Mouse (Mus musculus): Measurements from ENCODE around the gene Map2k5. TPM values are rescaled to one million over a fixed set of nuclear protein-coding genes. Genes with fewer than 3 reads are reported as not detected.

Gene Map2k5
- polyA plus RNA-seq, 1 experiment from 2014 or later = 23.5 TPM

GRCm38 (mm10) chr9:63183864-63184263 lies 193.8 kb downstream of the Map2k5 start:
- no peak for DNase-seq (ENCODE audit: low spot score)
- Histone ChIP-seq H3K4me1 (replicated peaks; ENCODE audit: control insufficient read depth, insufficient read depth, low read length) (peaks cover 2% of the 10 kb centered on the region), H3K9me3 (ENCODE audit: control insufficient read depth, low read length) (no peaks in the 10 kb centered on the region), H3K36me3 (ENCODE audit: control insufficient read depth, insufficient read depth, low read length) (no peaks in the 10 kb centered on the region), H3K4me2 (no peak overlapping the region), H3K9ac (ENCODE audit: low read depth, low read length) (no peak overlapping the region), H3K27me3 (replicated peaks; ENCODE audit: control insufficient read depth, insufficient read depth, low read length) (no peaks in the 10 kb centered on the region), H3K4me3 (ENCODE audit: low read depth, low read length) (no peak overlapping the region), H3K27ac (ENCODE audit: low read depth, low read length) (no peak overlapping the region)
- WGBS = 60% methylated on average over 7 of the region's 7 CpGs
- ATAC-seq (replicated peaks; ENCODE audit: low FRiP score) = no peak

GRCm38 (mm10) chr9:63182306-63182960 lies 195.3 kb downstream of the Map2k5 start:
- DNase-seq (ENCODE audit: low spot score) = no peak
- WGBS = 66% methylated on average over 14 of the region's 14 CpGs
- Histone ChIP-seq H3K27me3 (replicated peaks; ENCODE audit: control insufficient read depth, insufficient read depth, low read length) (no peaks in the 10 kb centered on the region), H3K9me3 (ENCODE audit: control insufficient read depth, low read length) (no peaks in the 10 kb centered on the region), H3K4me3 (ENCODE audit: low read depth, low read length) (no peak overlapping the region), H3K4me1 (replicated peaks; ENCODE audit: control insufficient read depth, insufficient read depth, low read length) (peaks cover 2% of the 10 kb centered on the region), H3K9ac (ENCODE audit: low read depth, low read length) (no peak overlapping the region), H3K27ac (ENCODE audit: low read depth, low read length) (no peak overlapping the region), H3K36me3 (ENCODE audit: control insufficient read depth, insufficient read depth, low read length) (no peaks in the 10 kb centered on the region), H3K4me2 (no peak overlapping the region)
- no peak for ATAC-seq (replicated peaks; ENCODE audit: low FRiP score)

GRCm38 (mm10) chr9:63181337-63182178 lies 196.1 kb downstream of the Map2k5 start:
- H3K9me3 ChIP-seq (ENCODE audit: control insufficient read depth, low read length) = no peaks in the 10 kb centered on the region
- H3K4me3 ChIP-seq (ENCODE audit: low read depth, low read length) = no peak overlapping the region
- no peaks in the 10 kb centered on the region for H3K27me3 ChIP-seq (replicated peaks; ENCODE audit: control insufficient read depth, insufficient read depth, low read length)
- no peak overlapping the region for H3K27ac ChIP-seq (ENCODE audit: low read depth, low read length)
- no peaks in the 10 kb centered on the region; the same call in 1 of the 2 replicates for H3K4me1 ChIP-seq (replicated peaks; ENCODE audit: control insufficient read depth, insufficient read depth, low read length)
- H3K36me3 ChIP-seq (ENCODE audit: control insufficient read depth, insufficient read depth, low read length) = no peaks in the 10 kb centered on the region
- no peak overlapping the region for H3K4me2 ChIP-seq
- DNase-seq (ENCODE audit: low spot score) (no peak), ATAC-seq (replicated peaks; ENCODE audit: low FRiP score) (no peak)
- WGBS = 69% methylated on average over 11 of the region's 11 CpGs
- H3K9ac ChIP-seq (ENCODE audit: low read depth, low read length) = no peak overlapping the region

- H3K9me3 ChIP-seq (ENCODE audit: control insufficient read depth, low read length) = no peaks in the 10 kb centered on the region
- H3K9ac ChIP-seq (ENCODE audit: low read depth, low read length) = no peak overlapping the region
- DNase-seq (ENCODE audit: low spot score) (no peak), ATAC-seq (replicated peaks; ENCODE audit: low FRiP score) (no peak)
- H3K4me1 ChIP-seq (replicated peaks; ENCODE audit: control insufficient read depth, insufficient read depth, low read length) = no peaks in the 10 kb centered on the region
- H3K4me3 ChIP-seq (ENCODE audit: low read depth, low read length) = no peak overlapping the region
- H3K27ac ChIP-seq (ENCODE audit: low read depth, low read length) = no peak overlapping the region
- no peaks in the 10 kb centered on the region for H3K36me3 ChIP-seq (ENCODE audit: control insufficient read depth, insufficient read depth, low read length)
- WGBS = 80% methylated on average over 8 of the region's 8 CpGs
- H3K4me2 ChIP-seq = no peak overlapping the region
- H3K27me3 ChIP-seq (replicated peaks; ENCODE audit: control insufficient read depth, insufficient read depth, low read length) = no peaks in the 10 kb centered on the region
Observed at GRCm38 (mm10) chr9:63178296-63178695, 199.4 kb downstream of the Map2k5 start.

GRCm38 (mm10) chr9:63174001-63174721 lies 203.5 kb downstream of the Map2k5 start:
- no peaks in the 10 kb centered on the region for H3K9me3 ChIP-seq (ENCODE audit: control insufficient read depth, low read length)
- H3K27ac ChIP-seq (ENCODE audit: low read depth, low read length) = no peak overlapping the region
- H3K4me1 ChIP-seq (replicated peaks; ENCODE audit: control insufficient read depth, insufficient read depth, low read length) = no peaks in the 10 kb centered on the region
- DNase-seq (ENCODE audit: low spot score) (no peak), ATAC-seq (replicated peaks; ENCODE audit: low FRiP score) (no peak)
- no peak overlapping the region for H3K4me2 ChIP-seq
- 0 out of 2 replicates have a peak, but pooled peaks cover under 1% of the 10 kb centered on the region for H3K36me3 ChIP-seq (ENCODE audit: control insufficient read depth, insufficient read depth, low read length)
- no peaks in the 10 kb centered on the region for H3K27me3 ChIP-seq (replicated peaks; ENCODE audit: control insufficient read depth, insufficient read depth, low read length)
- no peak overlapping the region for H3K4me3 ChIP-seq (ENCODE audit: low read depth, low read length)
- H3K9ac ChIP-seq (ENCODE audit: low read depth, low read length) = no peak overlapping the region
- 89% methylated on average over 8 of the region's 8 CpGs for WGBS

GRCm38 (mm10) chr9:63171951-63172350 lies 205.8 kb downstream of the Map2k5 start:
- Histone ChIP-seq H3K4me3 (ENCODE audit: low read depth, low read length) (no peak overlapping the region), H3K36me3 (ENCODE audit: control insufficient read depth, insufficient read depth, low read length) (0 out of 2 replicates have a peak, but pooled peaks cover 2% of the 10 kb centered on the region), H3K4me1 (replicated peaks; ENCODE audit: control insufficient read depth, insufficient read depth, low read length) (no peaks in the 10 kb centered on the region), H3K9me3 (ENCODE audit: control insufficient read depth, low read length) (no peaks in the 10 kb centered on the region), H3K27ac (ENCODE audit: low read depth, low read length) (no peak overlapping the region), H3K9ac (ENCODE audit: low read depth, low read length) (no peak overlapping the region), H3K4me2 (no peak overlapping the region), H3K27me3 (replicated peaks; ENCODE audit: control insufficient read depth, insufficient read depth, low read length) (no peaks in the 10 kb centered on the region)
- no peak for DNase-seq (ENCODE audit: low spot score)
- WGBS = 56% methylated on average over 2 of the region's 2 CpGs
- no peak for ATAC-seq (replicated peaks; ENCODE audit: low FRiP score)

GRCm38 (mm10) chr9:63169127-63169526 lies 208.6 kb downstream of the Map2k5 start:
- ATAC-seq (replicated peaks; ENCODE audit: low FRiP score) = no peak
- H3K4me1 ChIP-seq (replicated peaks; ENCODE audit: control insufficient read depth, insufficient read depth, low read length) = no peaks in the 10 kb centered on the region
- no peaks in the 10 kb centered on the region for H3K27me3 ChIP-seq (replicated peaks; ENCODE audit: control insufficient read depth, insufficient read depth, low read length)
- H3K9me3 ChIP-seq (ENCODE audit: control insufficient read depth, low read length) = no peaks in the 10 kb centered on the region
- DNase-seq (ENCODE audit: low spot score) = no peak
- no peak overlapping the region for H3K9ac ChIP-seq (ENCODE audit: low read depth, low read length)
- WGBS = 69% methylated on average over 1 of the region's 1 CpGs
- 0 out of 2 replicates have a peak, but pooled peaks cover 2% of the 10 kb centered on the region for H3K36me3 ChIP-seq (ENCODE audit: control insufficient read depth, insufficient read depth, low read length)
- H3K4me2 ChIP-seq = no peak overlapping the region
- H3K27ac ChIP-seq (ENCODE audit: low read depth, low read length) = no peak overlapping the region
- H3K4me3 ChIP-seq (ENCODE audit: low read depth, low read length) = no peak overlapping the region

- H3K27ac ChIP-seq (ENCODE audit: low read depth, low read length) = no peak overlapping the region
- WGBS = 56% methylated on average over 9 of the region's 9 CpGs
- no peaks in the 10 kb centered on the region for H3K27me3 ChIP-seq (replicated peaks; ENCODE audit: control insufficient read depth, insufficient read depth, low read length)
- 0 out of 2 replicates have a peak, but pooled peaks cover 2% of the 10 kb centered on the region for H3K36me3 ChIP-seq (ENCODE audit: control insufficient read depth, insufficient read depth, low read length)
- H3K9me3 ChIP-seq (ENCODE audit: control insufficient read depth, low read length) = no peaks in the 10 kb centered on the region
- H3K4me1 ChIP-seq (replicated peaks; ENCODE audit: control insufficient read depth, insufficient read depth, low read length) = no peaks in the 10 kb centered on the region
- DNase-seq (ENCODE audit: low spot score) (no peak), ATAC-seq (replicated peaks; ENCODE audit: low FRiP score) (no peak)
- H3K9ac ChIP-seq (ENCODE audit: low read depth, low read length) = no peak overlapping the region
- no peak overlapping the region for H3K4me3 ChIP-seq (ENCODE audit: low read depth, low read length)
- H3K4me2 ChIP-seq = no peak overlapping the region
Observed at GRCm38 (mm10) chr9:63165070-63165469, 212.6 kb downstream of the Map2k5 start.
